Mouse (Mus musculus) small intestine, adult 2 months (tissue): ENCODE measurements around the gene Lsm2. TPM values are rescaled to one million over a fixed set of nuclear protein-coding genes. Genes with fewer than 3 reads are reported as not detected.
"Not testable (repeated sequence)": the region's sequence is repeated elsewhere in the genome, so short reads cannot be mapped to it uniquely, and the experiment has no call there.

Source experiments
- H3K27ac ChIP-seq: fragments of 200-500 bp; 2 replicates; pipeline ENCODE4 v1.5.1; 2012; ENCODE audit warnings: low read depth, low read length, control low read depth, inconsistent platforms; ENCODE audit not compliant: insufficient read depth
- H3K27me3 ChIP-seq: fragments of 200-500 bp; 2 replicates; pipeline ENCODE4 v1.6.1; 2012; ENCODE audit warnings: mild to moderate bottlenecking, moderate library complexity, low read length, inconsistent platforms; ENCODE audit not compliant: control insufficient read depth, insufficient read depth
- H3K36me3 ChIP-seq: fragments of 200-500 bp; 2 replicates; pipeline ENCODE4 v1.6.1; 2012; ENCODE audit warnings: mild to moderate bottlenecking, low read length, control low read depth, inconsistent platforms; ENCODE audit not compliant: control insufficient read depth, insufficient read depth
- H3K4me1 ChIP-seq: fragments of 200-500 bp; 2 replicates; pipeline ENCODE4 v1.6.1; 2012; ENCODE audit warnings: low read length, inconsistent platforms, mixed read lengths; ENCODE audit not compliant: control insufficient read depth, insufficient read depth, insufficient read length
- H3K4me3 ChIP-seq: fragments of 200-500 bp; 2 replicates; pipeline ENCODE4 v1.5.1; 2012; ENCODE audit warnings: low read depth, mild to moderate bottlenecking, control low read depth, inconsistent platforms, low read length, moderate library complexity
- CTCF ChIP-seq: fragments of 200-500 bp; IDR thresholded peaks from 2 replicates; pipeline ENCODE4 v1.5.1; 2012; ENCODE audit warnings: low read depth, mild to moderate bottlenecking, control low read depth, inconsistent platforms, low read length, moderate library complexity, mixed read lengths; ENCODE audit not compliant: insufficient replicate concordance, insufficient read length; ENCODE audit errors: extremely low read depth
- POLR2A ChIP-seq: fragments of 200-500 bp; IDR thresholded peaks from 2 replicates; pipeline ENCODE4 v1.6.1; 2012; ENCODE audit warnings: low read depth, mild to moderate bottlenecking, control low read depth, inconsistent platforms, low read length, moderate library complexity
- WGBS: fragments of 180-500 bp; shearing (Covaris S2); methylation state at CpG from one replicate; pipeline ENCODE4 v1.1.7; 2018; 5-methylcytosine and 5-hydroxymethylcytosine counted together
- polyA plus RNA-seq: library from polyadenylated mRNA; depleted of rRNA; stranded (reverse); fragments of >200 nt; gene quantifications from 2 replicates; pipeline ENCODE4 v1.2.3, GENCODE M21; 2012

The Lsm2 gene
- polyA plus RNA-seq, 1 experiment: 82.1 TPM

- WGBS: 1% methylated on average over 32 of the region's 32 CpGs
- H3K36me3 ChIP-seq, H3K4me1 ChIP-seq, H3K27me3 ChIP-seq: not testable (repeated sequence)
- H3K4me3 ChIP-seq: peak within 1 kb of the TSS; percentile 77
- peak within 1 kb of the TSS; percentile 96 for H3K27ac ChIP-seq
- peak; percentile 75; the same call in 1 of the 2 replicates for TF ChIP-seq POLR2A
Measured at GRCm38 (mm10) chr17:34959130-34959778, 22.4 kb upstream of the Lsm2 start, which contains the start of gene Hspa1b. TSS of gene Hspa1b (minus strand) at chr17:34959238.

- TF ChIP-seq POLR2A (no peak), CTCF (no peak)
- H3K4me3 ChIP-seq: peak overlapping the region; percentile 77
- WGBS: 7% methylated on average over 12 of the region's 12 CpGs
- no peaks in the 10 kb centered on the region for H3K36me3 ChIP-seq
- H3K27me3 ChIP-seq: no peaks in the 10 kb centered on the region
- 0 out of 2 replicates have a peak, but pooled peaks cover 2% of the 10 kb centered on the region for H3K4me1 ChIP-seq
- peak overlapping the region; percentile 96 for H3K27ac ChIP-seq
Measured at GRCm38 (mm10) chr17:34959881-34960515, 21.7 kb upstream of the Lsm2 start.

GRCm38 (mm10) chr17:34960702-34961493, 20.8 kb upstream of the Lsm2 start:
- Histone ChIP-seq H3K4me1 (0 out of 2 replicates have a peak, but pooled peaks cover 2% of the 10 kb centered on the region), H3K4me3 (no peak overlapping the region), H3K27me3 (no peaks in the 10 kb centered on the region), H3K36me3 (no peaks in the 10 kb centered on the region), H3K27ac (peak overlapping the region; percentile 80)
- TF ChIP-seq CTCF (no peak), POLR2A (no peak)

GRCm38 (mm10) chr17:34962125-34962524, 19.5 kb upstream of the Lsm2 start:
- 47% methylated on average over 3 of the region's 3 CpGs for WGBS
- H3K36me3 ChIP-seq: no peaks in the 10 kb centered on the region
- H3K4me1 ChIP-seq: no peaks in the 10 kb centered on the region
- H3K27ac ChIP-seq: peak overlapping the region; percentile 32; the same call in 1 of the 2 replicates
- no peak for TF ChIP-seq CTCF
- no peak for TF ChIP-seq POLR2A
- no peaks in the 10 kb centered on the region for H3K27me3 ChIP-seq
- no peak overlapping the region for H3K4me3 ChIP-seq

GRCm38 (mm10) chr17:34962841-34963240, 18.8 kb upstream of the Lsm2 start:
- WGBS: 65% methylated on average over 1 of the region's 1 CpGs
- Histone ChIP-seq H3K36me3 (no peaks in the 10 kb centered on the region), H3K4me3 (no peak overlapping the region), H3K27ac (no peak overlapping the region; the same call in 1 of the 2 replicates), H3K4me1 (no peaks in the 10 kb centered on the region), H3K27me3 (no peaks in the 10 kb centered on the region)
- TF ChIP-seq POLR2A: no peak
- no peak for TF ChIP-seq CTCF

- Histone ChIP-seq H3K27ac (no peak overlapping the region), H3K36me3 (no peaks in the 10 kb centered on the region), H3K4me1 (no peaks in the 10 kb centered on the region), H3K27me3 (peaks cover 5% of the 10 kb centered on the region; the same call in 1 of the 2 replicates), H3K4me3 (no peak overlapping the region)
- WGBS: 33% methylated on average over 1 of the region's 1 CpGs
- TF ChIP-seq CTCF (no peak), POLR2A (no peak)
Measured at GRCm38 (mm10) chr17:34964640-34965049, 17.0 kb upstream of the Lsm2 start.

GRCm38 (mm10) chr17:34965627-34966026, 16.0 kb upstream of the Lsm2 start:
- H3K36me3 ChIP-seq: no peaks in the 10 kb centered on the region
- TF ChIP-seq POLR2A (no peak), CTCF (no peak)
- H3K27me3 ChIP-seq: peaks cover 5% of the 10 kb centered on the region; the same call in 1 of the 2 replicates
- no peak overlapping the region for H3K4me3 ChIP-seq
- no peaks in the 10 kb centered on the region for H3K4me1 ChIP-seq
- WGBS: 35% methylated on average over 5 of the region's 5 CpGs
- no peak overlapping the region for H3K27ac ChIP-seq

- H3K27me3 ChIP-seq, H3K27ac ChIP-seq, H3K4me1 ChIP-seq, H3K36me3 ChIP-seq, H3K4me3 ChIP-seq: not testable (repeated sequence)
- 47% methylated on average over 8 of the region's 11 CpGs for WGBS
Measured at GRCm38 (mm10) chr17:34969822-34970221, 11.8 kb upstream of the Lsm2 start, which contains the start of gene Gm20481. TSS of gene Gm20481 (plus strand) at chr17:34969912.

- H3K4me1 ChIP-seq, H3K27ac ChIP-seq, H3K27me3 ChIP-seq, H3K4me3 ChIP-seq, H3K36me3 ChIP-seq: not testable (repeated sequence)
- WGBS: 31% methylated on average over 26 of the region's 37 CpGs
Measured at GRCm38 (mm10) chr17:34970850-34971249, 10.8 kb upstream of the Lsm2 start.

GRCm38 (mm10) chr17:34971694-34972068, 10.0 kb upstream of the Lsm2 start:
- 1% methylated on average over 32 of the region's 43 CpGs for WGBS

More at GRCm38 (mm10) chr17:34971694-34972068, 10.0 kb upstream of the Lsm2 start:
- H3K27me3 ChIP-seq, H3K27ac ChIP-seq, H3K4me1 ChIP-seq, H3K36me3 ChIP-seq: not testable (repeated sequence)
- H3K4me3 ChIP-seq: peak overlapping the region; percentile 62
